Mouse (Mus musculus) frontal cortex, adult (tissue): ENCODE measurements around the gene Drd3.

Experiments
- ATAC-seq: cut with Nextera tagmentation; 2 replicates; pipeline ENCODE4 v1.9.2; 2017; ENCODE audit warnings: mild to moderate bottlenecking, moderate library complexity, mixed read lengths; ENCODE audit not compliant: low TSS enrichment

Gene Drd3

DNA sequence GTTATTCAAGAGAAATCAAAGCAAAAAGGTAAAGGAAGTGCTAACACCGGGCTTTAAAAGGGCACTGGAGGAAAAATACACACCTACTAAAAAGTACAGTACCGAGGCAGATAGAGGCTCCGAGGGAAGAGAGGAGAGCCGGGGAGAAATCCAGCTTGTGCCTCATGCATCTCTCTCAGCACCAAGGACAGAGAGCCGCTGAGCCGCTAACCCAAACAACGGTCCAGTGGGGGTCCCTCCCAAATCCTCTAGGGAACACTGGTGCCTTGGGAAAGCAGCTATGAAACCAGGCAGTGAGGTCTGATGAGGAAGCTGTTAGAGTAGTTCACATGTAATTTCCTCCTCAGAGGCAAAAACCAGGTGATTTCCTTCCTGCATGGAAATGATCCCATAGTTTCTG lies at the start of gene Drd3:
Drd3 (plus strand) TSS at position 276 of the 400 bp plus-strand sequence.
- no peak for ATAC-seq

DNA sequence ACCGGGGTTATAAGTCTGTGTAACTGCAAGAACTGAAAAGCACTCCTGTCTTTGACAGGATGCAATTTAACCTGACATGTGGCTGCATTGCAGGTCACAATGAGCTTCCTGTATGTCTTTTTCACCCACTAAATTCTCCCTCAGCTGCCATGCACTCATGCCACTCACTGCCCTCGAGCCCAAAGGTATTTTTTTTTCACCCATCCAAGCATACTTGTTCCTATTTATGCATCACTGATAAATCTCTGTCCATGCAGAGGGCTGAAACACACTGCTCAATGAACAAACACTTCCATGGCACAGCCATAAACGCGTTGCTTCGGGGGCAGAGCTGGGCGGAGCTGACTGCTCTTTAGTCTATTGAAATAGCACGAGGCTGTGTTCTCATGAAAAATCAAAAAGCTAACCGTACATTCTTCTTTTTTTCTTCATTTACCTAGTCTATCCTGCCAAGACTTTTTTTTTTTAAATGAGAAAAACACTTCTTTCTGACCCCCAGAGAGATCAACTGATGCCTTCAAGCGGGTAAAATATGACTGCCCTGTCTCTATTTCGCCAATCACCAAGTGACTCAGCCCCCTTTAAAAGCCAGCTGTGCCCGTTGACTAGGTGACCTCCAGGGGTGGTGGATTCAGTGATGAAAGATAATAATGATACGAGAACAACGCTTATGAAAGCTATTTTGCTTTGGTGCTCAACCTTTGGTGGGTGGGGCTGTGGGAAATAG lies 45.3 kb upstream of the Drd3 start:
- no peak for ATAC-seq

DNA sequence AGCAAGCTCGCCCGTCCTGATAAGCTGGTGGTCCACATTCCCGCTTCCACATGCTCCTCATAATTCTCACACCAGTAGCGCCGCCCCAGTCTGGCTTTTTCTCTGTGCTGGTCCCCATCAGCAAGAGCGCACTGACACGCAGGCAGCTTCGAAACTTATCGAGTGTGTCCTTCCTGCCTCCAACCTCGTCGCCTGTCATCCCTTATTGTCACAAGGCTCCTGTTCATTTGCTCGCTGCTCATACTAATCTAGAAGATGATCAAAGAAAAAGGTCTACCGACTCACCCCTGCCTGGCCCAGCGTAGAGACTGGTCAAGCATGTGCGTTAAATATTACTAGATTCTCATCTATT lies 44.8 kb upstream of the Drd3 start:
- no peak for ATAC-seq

DNA sequence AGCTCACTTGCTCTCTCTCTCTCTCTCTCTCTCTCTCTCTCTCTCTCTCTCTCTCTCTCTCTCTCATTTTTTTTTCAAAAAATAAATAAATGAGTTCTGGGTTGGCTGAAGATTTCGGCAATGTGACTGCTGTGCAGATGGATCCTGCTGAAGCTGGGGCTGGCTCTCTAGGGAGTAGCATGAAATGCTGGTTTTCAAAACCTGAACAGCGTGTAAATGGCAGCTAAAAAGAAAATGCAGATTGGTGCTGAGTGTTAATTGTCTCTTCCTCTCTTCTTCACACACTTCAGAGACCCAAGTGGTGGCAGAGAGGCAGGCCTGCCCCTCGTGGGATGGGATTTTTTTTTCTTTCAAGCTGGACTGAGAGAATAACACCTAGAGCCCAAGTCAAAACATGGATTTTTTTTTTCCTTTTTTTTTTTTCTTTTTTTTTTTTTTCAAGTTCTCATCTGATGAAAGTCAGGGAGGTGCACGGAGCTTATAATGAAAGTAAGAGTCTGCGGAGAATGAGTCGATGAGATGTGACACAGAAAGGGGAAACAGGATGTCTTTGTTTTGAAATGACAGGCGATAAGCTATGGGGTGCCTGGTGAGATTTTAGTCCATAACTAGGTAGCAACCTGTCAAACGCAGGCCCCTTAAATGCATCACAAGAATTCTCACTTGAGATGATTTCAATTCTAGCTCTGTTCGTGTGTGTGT lies 44.2 kb upstream of the Drd3 start:
- no peak for ATAC-seq

DNA sequence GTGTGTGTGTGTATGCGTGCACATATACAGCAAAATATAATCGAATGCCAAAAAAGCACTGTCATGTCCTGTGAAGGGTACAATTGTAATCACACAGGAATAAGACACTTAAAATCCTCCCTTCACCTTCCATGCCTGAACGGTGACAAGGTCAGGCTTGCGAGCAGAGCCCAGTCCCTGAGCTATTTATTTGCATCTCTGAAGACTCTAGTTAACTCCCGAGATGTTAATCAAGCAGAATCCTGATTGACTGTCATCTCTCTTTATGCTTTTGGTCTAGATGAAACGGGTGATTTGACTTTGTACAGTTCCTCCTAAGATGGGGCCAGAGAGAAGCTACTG lies 43.7 kb upstream of the Drd3 start:
- no peak for ATAC-seq

DNA sequence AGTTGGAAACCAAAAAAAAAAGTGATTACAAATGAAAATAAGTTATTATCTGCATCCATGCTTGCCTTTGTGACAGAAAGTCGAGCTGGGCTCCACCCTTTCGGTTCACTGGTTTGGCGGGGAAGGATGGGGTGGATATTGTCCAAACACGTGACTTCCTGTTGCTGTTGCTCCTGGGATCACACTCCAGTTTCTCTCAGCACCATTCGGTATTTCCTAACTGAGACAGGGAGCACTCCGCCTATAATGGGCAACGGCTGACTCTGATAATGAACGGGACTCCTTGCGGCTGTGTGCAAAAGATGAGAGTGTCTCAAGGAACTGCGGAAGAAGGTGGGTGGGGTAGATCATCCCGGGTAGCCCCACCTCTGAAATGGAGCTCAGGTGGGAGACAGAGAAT lies 43.2 kb upstream of the Drd3 start:
- ATAC-seq: no peak

DNA sequence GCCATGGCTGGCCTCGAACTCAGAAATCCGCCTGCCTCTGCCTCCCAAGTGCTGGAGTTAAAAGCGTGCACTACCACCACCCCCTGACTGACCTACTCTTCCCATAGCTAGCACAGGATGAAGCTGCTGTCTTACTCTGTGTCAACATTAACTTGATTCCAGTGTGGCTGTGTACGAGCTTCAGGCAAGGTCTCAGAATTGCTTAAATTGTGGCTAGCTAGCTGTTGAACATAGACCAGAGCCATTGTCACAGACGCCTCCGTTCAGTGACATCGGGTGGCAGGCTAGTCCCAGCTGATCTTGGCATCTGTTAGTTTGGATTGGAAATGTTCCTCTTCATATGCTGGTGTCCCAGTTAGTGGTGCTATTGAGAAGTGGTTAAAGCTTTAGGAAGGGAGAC lies 42.5 kb upstream of the Drd3 start:
- no peak for ATAC-seq

DNA sequence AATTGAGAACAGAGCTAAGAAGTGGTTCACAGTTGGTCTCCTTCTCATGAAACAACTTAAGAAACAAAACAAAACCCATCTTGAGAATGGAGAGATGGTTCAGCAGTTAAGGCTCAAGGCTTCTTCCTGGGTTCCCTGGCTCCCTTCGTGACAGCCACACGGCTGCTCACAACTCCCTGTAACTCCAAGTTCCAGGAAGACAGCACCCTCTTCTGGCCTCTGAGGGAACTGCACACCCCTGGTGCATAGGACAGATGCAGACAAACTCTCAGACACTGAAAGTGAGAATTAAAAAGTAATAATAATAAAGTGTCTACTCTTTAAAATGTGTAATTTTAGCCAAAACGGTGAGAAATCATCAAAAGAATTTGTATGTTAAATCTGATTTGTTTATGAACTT lies 29.4 kb upstream of the Drd3 start:
- no peak for ATAC-seq

DNA sequence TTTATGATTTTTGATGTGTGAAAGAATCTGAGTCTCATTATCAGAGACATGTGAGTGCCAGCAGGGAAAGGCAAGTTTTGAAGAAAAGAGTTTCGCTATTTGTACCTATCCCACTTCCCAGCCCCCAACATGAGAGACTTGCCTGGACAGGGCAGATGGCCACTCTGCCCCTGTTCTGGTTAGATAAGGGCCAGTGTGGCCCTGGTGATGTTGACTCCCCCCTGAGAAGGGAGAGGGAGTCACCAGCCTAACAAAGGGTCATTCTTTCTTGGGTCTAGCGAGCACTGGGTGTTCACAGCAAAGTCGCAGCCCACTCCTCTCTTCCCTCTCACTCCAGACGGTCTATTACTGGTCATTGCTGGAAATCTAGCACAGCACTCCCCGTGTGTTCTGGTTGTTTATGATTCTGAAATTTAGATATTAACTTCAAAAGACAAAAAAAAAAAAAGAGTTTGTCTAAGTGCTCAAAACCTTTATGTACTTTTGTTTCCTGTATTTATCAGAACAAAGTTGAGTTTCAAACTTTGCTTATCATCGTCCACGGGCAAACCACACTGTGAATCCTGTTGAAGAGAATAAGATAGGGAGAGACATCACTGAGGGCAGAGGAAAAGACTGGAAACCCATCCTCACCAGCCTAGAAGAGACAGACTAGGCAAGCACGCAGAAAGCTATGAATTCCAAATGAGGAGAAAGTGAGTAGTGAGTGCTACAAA lies 24.2 kb upstream of the Drd3 start:
- ATAC-seq: no peak

DNA sequence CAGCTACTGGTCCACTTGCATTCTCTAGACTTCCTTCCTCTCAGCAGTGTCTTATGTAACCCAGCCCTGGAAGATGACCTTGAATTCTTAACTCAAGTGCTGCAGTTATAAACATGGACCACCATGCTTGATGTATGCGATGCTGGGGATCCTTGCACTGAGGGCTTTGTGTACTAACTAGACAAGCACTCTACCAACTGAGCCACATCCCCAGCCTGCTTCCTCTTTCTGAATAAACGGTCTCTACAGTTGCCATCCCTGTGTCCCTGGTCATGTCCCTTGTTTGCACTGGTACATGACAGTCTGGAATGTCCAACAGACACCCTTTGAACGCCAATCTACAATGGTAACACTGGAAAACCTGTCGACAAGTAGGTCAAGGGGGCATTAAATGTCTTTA lies 23.5 kb upstream of the Drd3 start:
- ATAC-seq: no peak

DNA sequence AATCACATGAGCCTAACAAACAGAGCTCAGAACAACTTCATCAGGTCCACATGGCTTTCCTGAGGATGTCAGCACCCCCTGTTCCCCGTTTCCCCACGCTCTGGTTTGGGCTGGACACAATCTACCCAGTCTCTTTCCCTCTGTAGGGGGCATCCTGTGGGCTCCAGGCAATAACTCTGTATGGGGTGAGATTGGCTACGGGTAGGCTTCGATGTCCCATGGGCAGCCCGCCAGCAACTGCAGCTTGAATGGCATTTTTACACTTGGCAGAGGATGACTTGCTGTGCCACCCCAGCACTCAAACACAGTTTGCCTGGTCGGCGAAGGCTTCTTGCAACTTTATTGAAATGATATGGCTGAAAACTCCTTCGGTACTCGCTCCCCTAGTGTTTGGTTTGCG lies 21.3 kb upstream of the Drd3 start:
- no peak for ATAC-seq

DNA sequence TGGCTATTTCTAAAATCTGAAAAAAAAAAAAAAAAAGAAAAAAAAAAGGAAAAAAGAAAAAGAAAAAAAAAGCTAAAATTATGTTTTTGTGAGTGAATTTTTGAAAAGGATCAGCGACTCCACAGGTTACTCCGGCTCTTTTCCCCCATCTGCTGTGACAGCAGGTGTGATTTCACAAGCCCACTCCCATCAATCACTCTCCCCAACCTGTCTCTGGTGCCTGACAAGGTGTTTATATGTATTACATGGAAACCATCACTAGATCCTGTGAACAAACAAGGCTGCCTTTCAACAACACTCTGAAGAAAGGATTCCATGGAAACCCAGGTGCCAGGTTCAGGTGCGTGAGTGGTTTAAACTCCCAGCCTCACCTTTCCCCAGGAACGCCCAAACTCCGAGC lies 20.9 kb upstream of the Drd3 start:
- no peak for ATAC-seq

DNA sequence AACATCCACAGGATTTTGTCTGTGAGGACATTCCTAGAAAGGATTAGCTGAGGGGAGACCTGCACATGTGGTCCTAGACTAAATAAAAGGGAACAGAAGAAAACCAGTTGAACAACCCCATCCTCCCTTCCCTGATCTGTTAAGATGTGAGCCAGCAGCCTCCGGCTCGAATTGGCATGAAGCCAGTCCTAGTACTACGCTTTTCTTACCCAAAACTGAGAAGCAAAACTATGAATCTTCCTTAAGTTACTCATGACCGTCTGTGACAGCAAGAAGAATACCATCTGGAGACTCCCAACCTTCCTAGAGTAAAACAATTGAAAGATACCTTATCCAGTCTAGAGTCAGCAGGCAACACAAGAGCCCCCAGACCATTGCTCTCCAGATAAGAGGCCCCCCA lies 15.9 kb upstream of the Drd3 start:
- peak; percentile 31; the same call in 1 of the 2 replicates for ATAC-seq

DNA sequence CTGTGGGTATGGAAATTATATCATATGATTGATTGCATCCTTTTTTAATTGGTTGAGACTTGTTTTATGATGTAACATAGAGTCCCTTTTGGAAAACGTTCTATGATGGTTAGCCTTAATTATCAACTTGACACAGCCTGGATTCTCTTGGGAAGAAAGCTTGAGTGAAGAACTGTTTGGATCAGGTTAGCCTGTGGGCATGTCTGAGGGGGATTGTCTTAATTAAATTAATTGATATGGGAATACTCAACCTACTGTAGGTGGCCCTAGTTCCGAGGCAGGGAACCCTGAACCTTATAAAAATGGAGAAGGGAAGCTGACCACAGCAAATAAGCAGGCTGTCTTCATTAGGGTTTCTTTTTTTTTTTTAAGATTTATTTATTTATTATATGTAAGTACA lies 12.9 kb upstream of the Drd3 start:
- no peak for ATAC-seq

DNA sequence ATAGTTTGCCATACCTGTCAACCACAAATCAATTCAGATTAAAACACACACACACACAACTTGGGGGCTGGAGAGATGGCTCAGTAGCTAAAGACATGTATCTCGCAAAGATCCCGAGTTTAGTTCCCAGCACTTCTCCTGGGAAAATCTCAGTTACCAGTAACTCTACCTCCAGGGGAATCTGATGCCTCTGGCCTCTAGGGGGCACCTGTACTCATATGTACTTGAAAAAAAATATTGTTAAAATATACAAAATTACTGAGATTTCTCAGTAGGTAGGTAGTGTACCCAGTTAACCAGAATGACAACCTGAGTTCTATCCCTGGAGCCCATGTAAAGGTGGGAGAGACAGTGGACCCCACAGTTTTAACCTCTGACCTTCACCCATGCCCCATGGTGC lies 5.4 kb upstream of the Drd3 start:
- no peak for ATAC-seq

DNA sequence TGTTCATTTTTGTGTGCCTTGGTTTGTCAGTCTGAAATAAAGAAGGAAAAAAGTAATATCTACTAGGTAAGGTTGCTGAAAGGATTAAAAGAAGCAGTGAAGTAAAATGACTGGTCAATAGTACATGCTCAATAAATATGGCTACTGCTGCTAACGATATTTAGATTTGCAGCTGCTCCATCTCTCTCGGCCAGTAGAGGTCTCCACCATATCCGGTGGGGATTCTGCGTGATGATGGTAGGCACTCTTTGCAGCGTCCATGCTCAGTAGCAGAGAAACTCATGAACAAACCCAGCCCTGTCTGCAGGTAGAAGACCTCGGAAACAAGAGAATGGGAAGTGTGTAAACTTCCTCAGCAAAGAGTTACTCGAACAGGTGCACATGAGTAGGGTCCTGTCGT lies 926 bp upstream of the Drd3 start:
- ATAC-seq: no peak

DNA sequence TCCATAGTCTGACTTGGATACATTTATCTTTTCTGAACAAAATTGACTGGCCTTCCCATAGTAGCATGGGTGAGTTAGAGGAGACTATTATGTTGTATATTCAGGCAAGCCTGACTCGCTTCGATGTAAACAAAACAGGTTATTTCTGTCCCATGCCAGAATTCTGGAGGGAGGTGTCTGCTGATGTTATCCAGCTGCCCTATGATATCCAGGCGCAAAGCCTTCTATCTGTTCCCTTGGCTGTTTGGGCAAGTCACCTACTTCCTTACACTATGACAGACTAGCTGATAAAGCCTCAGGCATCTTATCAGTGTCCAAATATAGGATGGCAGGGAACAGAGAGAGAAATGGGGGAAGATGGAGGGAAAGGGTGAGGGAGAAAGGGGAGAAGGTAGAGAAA lies 18.5 kb downstream of the Drd3 start:
- no peak for ATAC-seq

DNA sequence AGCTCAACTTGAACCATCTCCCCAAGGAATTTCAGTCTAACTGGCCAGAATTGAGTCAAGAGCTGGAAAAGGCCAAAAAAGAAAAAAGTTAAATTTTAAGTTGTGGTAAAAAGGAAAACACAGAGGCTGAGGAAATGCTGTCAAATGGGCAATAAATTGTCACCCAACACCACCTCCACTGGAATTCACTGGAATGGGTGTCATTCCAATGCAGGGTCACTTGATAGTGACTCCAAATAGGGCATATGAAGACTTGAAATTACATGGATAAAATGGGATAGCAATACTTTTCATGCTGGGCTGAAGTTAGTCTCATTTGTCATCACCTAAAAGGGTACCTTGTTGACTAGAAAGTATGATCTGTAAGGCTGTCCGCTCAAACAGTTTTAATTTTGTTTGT lies 18.9 kb downstream of the Drd3 start:
- no peak for ATAC-seq

DNA sequence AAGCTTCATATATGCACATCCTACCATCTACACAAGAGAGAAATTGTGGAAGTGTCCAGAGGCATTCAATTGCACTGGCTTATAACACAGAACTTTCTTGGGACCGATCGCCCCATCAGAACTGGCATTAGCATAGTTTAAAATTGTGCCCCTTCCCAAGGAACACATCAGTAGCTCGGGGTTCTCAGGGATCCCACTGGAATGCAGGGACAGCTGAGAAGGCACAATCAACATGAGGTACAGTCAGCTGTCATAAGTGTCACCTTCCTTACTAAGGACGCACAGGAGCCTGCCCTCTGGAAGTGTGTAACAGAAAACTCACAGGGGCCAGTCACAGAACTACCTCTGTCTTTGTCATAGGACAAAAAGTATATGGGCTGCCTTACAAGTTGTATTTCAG lies 19.7 kb downstream of the Drd3 start:
- ATAC-seq: no peak

DNA sequence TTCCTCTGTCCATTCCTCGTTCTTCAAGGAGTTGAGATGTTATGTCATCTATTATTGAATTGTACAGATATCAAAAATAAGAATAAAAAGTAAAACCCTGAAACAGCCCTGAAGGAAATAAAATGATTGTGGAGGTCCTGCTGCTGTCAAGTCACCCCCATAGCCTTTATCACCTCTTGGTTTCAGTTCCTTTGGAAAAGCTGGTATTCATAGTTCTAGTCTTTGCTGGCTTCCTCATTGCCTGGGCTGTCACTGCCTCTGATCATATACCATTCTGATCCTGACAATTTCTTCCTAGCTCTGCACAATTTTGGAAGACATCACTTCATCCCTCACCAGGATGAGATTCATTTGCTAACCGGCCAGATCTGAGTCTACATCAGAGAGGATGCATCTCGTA lies 23.1 kb downstream of the Drd3 start:
- no peak for ATAC-seq

DNA sequence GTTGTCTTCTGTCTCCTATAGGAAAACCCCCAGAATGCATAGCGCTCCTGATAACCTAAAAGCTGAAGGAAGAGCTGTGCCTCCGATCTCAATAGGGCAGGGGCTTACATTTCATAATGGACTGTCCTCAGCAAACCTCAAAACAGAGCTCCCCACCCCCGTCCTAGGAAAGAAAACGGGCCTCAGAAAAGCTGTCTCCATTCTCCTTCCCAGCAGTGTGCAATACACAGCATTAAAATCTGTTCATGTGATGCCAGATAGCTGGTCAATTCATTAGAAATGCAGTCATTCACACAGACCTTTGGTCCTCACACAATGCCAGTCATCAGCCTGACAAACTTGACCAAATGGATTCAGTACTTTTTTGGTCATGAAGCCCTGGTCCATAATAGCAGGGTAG lies 45.7 kb downstream of the Drd3 start:
- no peak for ATAC-seq

DNA sequence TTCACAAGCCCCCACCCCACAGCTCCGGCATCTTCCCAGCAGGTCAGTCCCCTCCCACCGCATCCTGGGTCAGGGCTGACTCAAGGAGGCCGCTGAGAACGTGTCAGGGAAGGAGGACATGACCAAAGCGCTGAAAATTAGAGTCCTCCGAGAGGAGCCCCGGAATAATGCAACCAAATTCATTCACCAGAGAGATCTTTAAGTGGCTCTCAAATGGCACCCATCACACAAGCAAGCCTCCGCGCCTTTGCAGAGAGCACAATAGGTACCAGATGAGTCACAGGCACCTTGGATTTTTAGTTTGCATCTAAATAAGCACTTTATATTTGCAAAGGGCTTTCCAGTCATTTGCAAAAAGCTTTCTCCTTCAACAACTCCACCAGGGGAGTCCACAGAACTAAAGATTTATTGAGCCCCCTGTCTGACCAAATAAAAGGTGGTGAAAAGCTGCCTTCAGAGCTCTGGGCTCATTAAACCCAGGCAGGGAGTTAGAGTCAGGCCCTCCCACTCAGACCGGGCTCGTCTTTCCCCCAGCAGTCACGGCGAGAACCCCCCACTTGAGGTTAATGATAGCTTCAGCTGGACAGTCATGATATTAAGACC lies 46.4 kb downstream of the Drd3 start:
- no peak for ATAC-seq

DNA sequence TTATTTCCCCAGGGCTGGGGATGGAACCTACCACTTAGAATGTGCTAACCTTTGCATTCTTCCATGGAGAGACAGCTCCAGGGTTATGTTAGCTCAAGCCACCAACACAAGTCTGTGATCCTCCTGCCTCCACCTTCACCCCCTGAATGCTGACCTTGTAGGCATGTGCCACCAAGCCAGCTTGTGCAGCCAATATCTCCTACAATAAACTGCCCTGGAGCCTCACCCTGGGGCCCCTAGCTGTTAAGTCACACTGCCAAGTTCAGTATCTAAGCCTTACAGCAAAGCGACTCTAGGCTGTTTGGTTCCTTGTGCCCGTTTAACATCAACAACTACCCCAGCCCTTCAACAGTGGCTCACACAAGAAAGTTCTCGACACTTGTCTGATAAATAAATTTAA lies 47.3 kb downstream of the Drd3 start:
- no peak for ATAC-seq
